Mouse (Mus musculus): ENCODE measurements around the gene Prss8. TPM values are rescaled to one million over a fixed set of nuclear protein-coding genes. Genes with fewer than 3 reads are reported as not detected.
"Not testable (repeated sequence)": the region's sequence is repeated elsewhere in the genome, so short reads cannot be mapped to it uniquely, and the experiment has no call there.

Prss8 gene
- polyA plus RNA-seq, 1 experiment = 6.9 TPM

GRCm38 (mm10) chr7:127966371-127966918, 36.5 kb upstream of the Prss8 start:
- WGBS = 10% methylated on average over 10 of the region's 10 CpGs
- DNase-seq = peak; percentile 14
- peaks cover 18% of the 10 kb centered on the region for H3K36me3 ChIP-seq (ENCODE audit: control insufficient read depth, insufficient read depth, low read length)
- no peaks in the 10 kb centered on the region for H3K27me3 ChIP-seq (ENCODE audit: control insufficient read depth, insufficient read depth, low read length)
- H3K27ac ChIP-seq (ENCODE audit: control insufficient read depth, insufficient read depth, low read length) = peak overlapping the region; percentile 75
- no peak for TF ChIP-seq POLR2A (IDR thresholded peaks at IDR 0.05; ENCODE audit: control insufficient read depth, extremely low read depth, insufficient read depth, low read length, poor library complexity)
- TF ChIP-seq CTCF (IDR thresholded peaks at IDR 0.05; ENCODE audit: borderline replicate concordance, control insufficient read depth, extremely low read depth, insufficient read depth, low read length, poor library complexity) = no peak
- H3K4me1 ChIP-seq (replicated peaks; ENCODE audit: control insufficient read depth, insufficient read depth, low read length) = peaks cover 10% of the 10 kb centered on the region
- H3K4me3 ChIP-seq (ENCODE audit: control insufficient read depth, insufficient read depth, low read length) = peak overlapping the region; percentile 88

- no peak for TF ChIP-seq POLR2A (IDR thresholded peaks at IDR 0.05; ENCODE audit: control insufficient read depth, extremely low read depth, insufficient read depth, low read length, poor library complexity)
- no peak for TF ChIP-seq CTCF (IDR thresholded peaks at IDR 0.05; ENCODE audit: borderline replicate concordance, control insufficient read depth, extremely low read depth, insufficient read depth, low read length, poor library complexity)
- no peak overlapping the region for H3K27ac ChIP-seq (ENCODE audit: control insufficient read depth, insufficient read depth, low read length)
- H3K36me3 ChIP-seq (ENCODE audit: control insufficient read depth, insufficient read depth, low read length) = no peaks in the 10 kb centered on the region
- no peaks in the 10 kb centered on the region for H3K27me3 ChIP-seq (ENCODE audit: control insufficient read depth, insufficient read depth, low read length)
- 81% methylated on average over 5 of the region's 5 CpGs for WGBS
- DNase-seq = no peak
- H3K4me1 ChIP-seq (replicated peaks; ENCODE audit: control insufficient read depth, insufficient read depth, low read length) = no peaks in the 10 kb centered on the region
- H3K4me3 ChIP-seq (ENCODE audit: control insufficient read depth, insufficient read depth, low read length) = no peak overlapping the region
Measured at GRCm38 (mm10) chr7:127959364-127959763, 29.5 kb upstream of the Prss8 start.

- no peaks in the 10 kb centered on the region for H3K36me3 ChIP-seq (ENCODE audit: control insufficient read depth, insufficient read depth, low read length)
- no peak overlapping the region; the same call in 1 of the 2 replicates for H3K27ac ChIP-seq (ENCODE audit: control insufficient read depth, insufficient read depth, low read length)
- peak; percentile 29 for DNase-seq
- TF ChIP-seq POLR2A (IDR thresholded peaks at IDR 0.05; ENCODE audit: control insufficient read depth, extremely low read depth, insufficient read depth, low read length, poor library complexity) (no peak), CTCF (IDR thresholded peaks at IDR 0.05; ENCODE audit: borderline replicate concordance, control insufficient read depth, extremely low read depth, insufficient read depth, low read length, poor library complexity) (no peak)
- peak overlapping the region; percentile 9; the same call in 1 of the 2 replicates for H3K4me3 ChIP-seq (ENCODE audit: control insufficient read depth, insufficient read depth, low read length)
- WGBS = 13% methylated on average over 13 of the region's 13 CpGs
- peaks cover 7% of the 10 kb centered on the region for H3K4me1 ChIP-seq (replicated peaks; ENCODE audit: control insufficient read depth, insufficient read depth, low read length)
- H3K27me3 ChIP-seq (ENCODE audit: control insufficient read depth, insufficient read depth, low read length) = no peaks in the 10 kb centered on the region
Measured at GRCm38 (mm10) chr7:127952864-127953581, 23.1 kb upstream of the Prss8 start.

- Histone ChIP-seq H3K27me3 (ENCODE audit: control insufficient read depth, insufficient read depth, low read length) (no peaks in the 10 kb centered on the region), H3K4me3 (ENCODE audit: control insufficient read depth, insufficient read depth, low read length) (no peak within 1 kb of the TSS), H3K36me3 (ENCODE audit: control insufficient read depth, insufficient read depth, low read length) (no peaks in the 10 kb centered on the region), H3K27ac (ENCODE audit: control insufficient read depth, insufficient read depth, low read length) (no peak within 1 kb of the TSS), H3K4me1 (replicated peaks; ENCODE audit: control insufficient read depth, insufficient read depth, low read length) (no peaks in the 10 kb centered on the region)
- WGBS = 94% methylated on average over 6 of the region's 6 CpGs
- TF ChIP-seq POLR2A (IDR thresholded peaks at IDR 0.05; ENCODE audit: control insufficient read depth, extremely low read depth, insufficient read depth, low read length, poor library complexity) (no peak), CTCF (IDR thresholded peaks at IDR 0.05; ENCODE audit: borderline replicate concordance, control insufficient read depth, extremely low read depth, insufficient read depth, low read length, poor library complexity) (no peak)
- DNase-seq = no peak
Measured at GRCm38 (mm10) chr7:127946470-127947023, 16.6 kb upstream of the Prss8 start, which contains the start of gene Prss36. TSS of gene Prss36 (minus strand) at chr7:127946725.

- no peak overlapping the region for H3K27ac ChIP-seq (ENCODE audit: control insufficient read depth, insufficient read depth, low read length)
- DNase-seq = no peak
- no peak for TF ChIP-seq CTCF (IDR thresholded peaks at IDR 0.05; ENCODE audit: borderline replicate concordance, control insufficient read depth, extremely low read depth, insufficient read depth, low read length, poor library complexity)
- no peak for TF ChIP-seq POLR2A (IDR thresholded peaks at IDR 0.05; ENCODE audit: control insufficient read depth, extremely low read depth, insufficient read depth, low read length, poor library complexity)
- H3K36me3 ChIP-seq (ENCODE audit: control insufficient read depth, insufficient read depth, low read length) = no peaks in the 10 kb centered on the region
- H3K27me3 ChIP-seq (ENCODE audit: control insufficient read depth, insufficient read depth, low read length) = no peaks in the 10 kb centered on the region
- H3K4me3 ChIP-seq (ENCODE audit: control insufficient read depth, insufficient read depth, low read length) = no peak overlapping the region
- 69% methylated on average over 23 of the region's 23 CpGs for WGBS
- no peaks in the 10 kb centered on the region for H3K4me1 ChIP-seq (replicated peaks; ENCODE audit: control insufficient read depth, insufficient read depth, low read length)
Measured at GRCm38 (mm10) chr7:127944614-127945013, 14.7 kb upstream of the Prss8 start.

GRCm38 (mm10) chr7:127942097-127942496, 12.2 kb upstream of the Prss8 start:
- not testable (repeated sequence) for H3K36me3 ChIP-seq (ENCODE audit: control insufficient read depth, insufficient read depth, low read length); H3K27me3 ChIP-seq (ENCODE audit: control insufficient read depth, insufficient read depth, low read length); H3K27ac ChIP-seq (ENCODE audit: control insufficient read depth, insufficient read depth, low read length); H3K4me3 ChIP-seq (ENCODE audit: control insufficient read depth, insufficient read depth, low read length); H3K4me1 ChIP-seq (replicated peaks; ENCODE audit: control insufficient read depth, insufficient read depth, low read length); DNase-seq
- WGBS = 56% methylated on average over 2 of the region's 2 CpGs

All from thymus, adult 2 months (tissue).